Mouse (Mus musculus): ENCODE measurements around the gene AC131692.1. TPM values are rescaled to one million over a fixed set of nuclear protein-coding genes. Genes with fewer than 3 reads are reported as not detected.
"Not testable (repeated sequence)": the region's sequence is repeated elsewhere in the genome, so short reads cannot be mapped to it uniquely, and the experiment has no call there.

Gene AC131692.1
- total RNA-seq, 2 experiments from 2014 or later: not detected

DNA sequence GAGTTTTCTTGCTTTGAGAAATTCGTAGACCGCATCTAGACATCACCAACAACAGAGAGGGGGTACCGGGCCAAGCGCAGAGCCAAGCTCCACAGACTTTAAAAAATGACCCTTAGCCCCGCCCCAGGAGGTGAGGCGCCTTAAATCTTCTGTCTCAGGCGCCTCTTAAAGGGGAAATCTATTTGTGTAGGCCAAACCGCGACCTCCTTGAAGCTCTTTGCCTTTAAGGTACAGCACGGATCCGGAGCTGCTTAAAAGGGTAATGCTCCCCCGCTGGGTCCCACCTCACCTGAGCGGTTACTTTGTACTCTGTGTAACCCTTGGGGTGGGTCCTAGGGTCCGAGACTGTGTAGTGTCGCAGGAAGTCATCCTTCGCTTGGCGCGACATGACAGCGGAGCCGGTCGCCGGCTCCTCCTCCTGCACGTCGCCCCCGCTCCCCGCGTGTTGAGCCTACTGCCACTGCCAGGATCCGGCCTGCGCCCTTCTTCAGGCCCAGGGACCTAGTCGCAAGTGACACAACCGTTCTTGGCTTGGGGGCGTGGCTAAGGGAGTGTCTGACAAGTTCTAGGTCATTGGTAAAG lies 33.6 kb downstream of the AC131692.1 start, which contains the start of gene Snx15:
Gene Snx15, minus strand, starts transcription at position 545 of the 582 bp plus-strand sequence.
- Histone ChIP-seq H3K4me3 (peak within 1 kb of the TSS; percentile 87), H3K27ac (peak within 1 kb of the TSS; percentile 99)
- TF ChIP-seq CTCF (IDR thresholded peaks at IDR 0.05): no peak
- DNase-seq: peak; percentile 97
- intact Hi-C loops (cut with DNase I): loop anchor here (2.0 to 10.0 kb wide), 2 partner anchors 163 to 207 kb away; partner anchors contain the start of genes Men1 and Pola2

GRCm38 (mm10) chr19:6130414-6131128 lies 36.4 kb downstream of the AC131692.1 start:
- H3K4me3 ChIP-seq; intact Hi-C loops (cut with DNase I); DNase-seq; H3K27ac ChIP-seq: not testable (repeated sequence)

- TF ChIP-seq CTCF (IDR thresholded peaks at IDR 0.05): no peak
- intact Hi-C loops (cut with DNase I): no loop called here
- DNase-seq: no peak
Measured at GRCm38 (mm10) chr19:6132171-6132827, 38.1 kb downstream of the AC131692.1 start.

DNA sequence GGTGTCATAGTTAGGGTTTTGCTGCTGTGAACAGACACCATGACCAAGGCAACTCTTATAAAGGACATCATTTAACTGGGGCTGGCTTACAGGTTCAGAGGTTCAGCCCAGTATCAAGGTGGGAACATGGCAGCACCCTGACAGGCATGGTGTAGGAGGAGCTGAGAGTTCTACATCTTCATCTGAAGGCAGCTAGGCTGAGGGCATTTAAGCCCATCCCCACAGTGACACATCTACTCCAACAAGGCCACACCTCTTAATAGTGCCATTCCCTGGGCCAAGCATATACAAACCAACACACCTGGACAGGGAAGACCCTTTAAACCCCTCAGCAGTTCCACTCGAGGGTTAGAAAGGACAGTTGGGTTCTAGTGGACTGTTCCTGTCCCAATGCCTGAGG lies 39.0 kb downstream of the AC131692.1 start:
- intact Hi-C loops (cut with DNase I); DNase-seq; H3K4me3 ChIP-seq; H3K27ac ChIP-seq: not testable (repeated sequence)

More at GRCm38 (mm10) chr19:6132171-6132827, 38.1 kb downstream of the AC131692.1 start:
- H3K4me3 ChIP-seq: no peak overlapping the region
- H3K27ac ChIP-seq: no peak overlapping the region

GRCm38 (mm10) chr19:6136397-6136796 lies 42.2 kb downstream of the AC131692.1 start:
- intact Hi-C loops (cut with DNase I): no loop called here
- no peak overlapping the region for H3K27ac ChIP-seq

DNA sequence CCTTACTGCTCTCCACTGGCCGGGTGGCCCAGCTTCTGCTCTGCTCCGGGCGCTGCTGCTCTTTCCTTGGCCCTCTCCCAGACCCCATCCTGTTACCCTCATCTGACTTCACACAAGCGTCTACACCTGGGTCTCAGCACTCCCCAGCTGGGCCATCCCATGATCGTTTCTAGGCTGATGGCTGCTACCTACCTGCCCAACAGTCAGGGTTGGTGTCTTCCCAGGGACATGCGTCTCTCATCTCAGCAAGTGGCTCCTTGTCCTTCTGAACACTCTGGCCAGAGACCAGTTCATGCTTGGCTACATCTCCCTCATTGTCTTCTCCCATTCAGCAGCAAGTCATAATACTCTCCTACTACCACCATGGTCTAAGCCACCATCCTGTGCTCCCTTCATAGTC lies 45.5 kb downstream of the AC131692.1 start:
- DNase-seq: no peak
- intact Hi-C loops (cut with DNase I): loop anchor here (2.0 kb wide), 1 partner anchor 95 kb away; the partner anchor contains the start of gene Ppp2r5b
- TF ChIP-seq CTCF (IDR thresholded peaks at IDR 0.05): no peak
- peak overlapping the region; percentile 97 for H3K27ac ChIP-seq
- peak overlapping the region; percentile 97 for H3K4me3 ChIP-seq

More at GRCm38 (mm10) chr19:6136397-6136796, 42.2 kb downstream of the AC131692.1 start:
- DNase-seq: no peak
- H3K4me3 ChIP-seq: no peak overlapping the region
- no peak for TF ChIP-seq CTCF (IDR thresholded peaks at IDR 0.05)

DNA sequence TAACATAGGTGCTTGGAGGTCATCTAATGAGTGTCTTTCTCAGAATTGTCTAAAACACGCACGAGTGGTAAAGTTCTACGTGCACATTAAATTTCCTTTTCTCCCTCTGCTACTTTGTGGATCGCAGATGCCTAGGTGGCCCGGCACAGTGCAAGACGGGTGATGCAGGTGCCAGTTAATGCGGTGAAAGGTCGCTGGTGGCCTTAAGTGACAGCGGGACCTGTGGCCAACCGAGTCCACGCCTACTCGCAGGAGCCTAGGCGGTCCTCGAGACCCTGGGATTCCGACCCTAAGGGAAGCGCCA lies 46.1 kb downstream of the AC131692.1 start:
- DNase-seq: no peak
- TF ChIP-seq CTCF (IDR thresholded peaks at IDR 0.05): no peak
- peak overlapping the region; percentile 97 for H3K27ac ChIP-seq
- intact Hi-C loops (cut with DNase I): loop anchor here (2.0 kb wide), 1 partner anchor 94 kb away; the partner anchor contains the start of gene Ppp2r5b
- H3K4me3 ChIP-seq: peak overlapping the region; percentile 97

- Histone ChIP-seq H3K27ac (peak within 1 kb of the TSS; percentile 97), H3K4me3 (peak within 1 kb of the TSS; percentile 97)
- intact Hi-C loops (cut with DNase I): loop anchor here (2.0 kb wide), 1 partner anchor 94 kb away; the partner anchor contains the start of gene Ppp2r5b
- peak; percentile 69 for TF ChIP-seq CTCF (IDR thresholded peaks at IDR 0.05)
- peak; percentile 95 for DNase-seq
Measured at GRCm38 (mm10) chr19:6140678-6141393, 46.6 kb downstream of the AC131692.1 start, which contains the start of gene Batf2. Batf2 (plus strand) TSS chr19:6140983.

DNA sequence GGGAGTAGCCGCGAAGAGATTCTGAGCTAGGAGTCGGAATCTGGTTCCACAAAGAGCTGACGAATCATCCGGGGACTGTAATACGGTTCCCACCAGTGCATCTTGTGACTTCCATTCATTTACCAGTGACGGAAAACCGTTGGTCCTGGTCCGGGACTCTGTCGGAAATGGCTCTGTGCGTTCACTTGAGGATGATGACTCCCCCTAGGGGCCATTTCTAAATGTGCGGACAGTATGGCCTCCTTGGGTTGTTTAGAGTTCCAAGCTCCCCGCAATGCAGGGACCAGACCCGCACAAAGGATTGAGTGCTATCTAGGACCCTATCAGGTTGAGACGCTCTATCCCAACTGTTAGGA lies 47.2 kb downstream of the AC131692.1 start, which contains the start of gene Arl2:
Gene Arl2, minus strand, starts transcription at position 155 of the 356 bp plus-strand sequence.
- TF ChIP-seq CTCF (IDR thresholded peaks at IDR 0.05): peak; percentile 32; the same call in 1 of the 2 replicates
- peak within 1 kb of the TSS; percentile 97 for H3K4me3 ChIP-seq
- intact Hi-C loops (cut with DNase I): loop anchor here (2.0 kb wide), 1 partner anchor 93 kb away; the partner anchor contains the start of gene Ppp2r5b
- H3K27ac ChIP-seq: peak within 1 kb of the TSS; percentile 97
- peak; percentile 74 for DNase-seq

DNA sequence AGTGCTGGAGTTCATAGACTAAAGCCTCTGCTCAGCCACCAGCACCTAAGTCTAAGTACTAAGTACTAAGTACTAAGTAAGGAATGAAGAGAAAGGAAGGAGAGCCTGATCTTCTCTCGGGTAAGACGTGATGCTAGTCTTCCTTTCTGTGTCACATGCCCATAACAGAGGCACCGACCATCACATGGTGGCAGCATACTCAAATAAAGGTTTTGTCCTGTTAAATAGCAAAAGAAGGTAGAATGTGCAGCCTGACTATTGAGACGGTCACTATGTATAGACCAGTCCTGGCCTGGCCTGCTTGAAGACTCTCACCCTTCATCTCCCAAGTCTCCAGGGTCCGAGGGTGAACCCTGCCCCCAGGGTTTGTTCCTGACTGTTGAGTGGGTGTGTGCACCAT lies 50.6 kb downstream of the AC131692.1 start:
- no peak overlapping the region for H3K27ac ChIP-seq
- no peak for DNase-seq
- no peak overlapping the region for H3K4me3 ChIP-seq
- intact Hi-C loops (cut with DNase I): no loop called here
- TF ChIP-seq CTCF (IDR thresholded peaks at IDR 0.05): no peak

Small RNA genes within 50 kb of the gene (microRNA-seq; reads per million reads assigned to microRNA genes)
- gene Mir6988: not detected

Other genes starting within 250 kb of the AC131692.1 start
- gene Frmd8, start 219.1 kb upstream of the AC131692.1 start, total RNA-seq (2021): 1 to 10 TPM; 3.4 to 4.0 TPM
- gene Slc25a45, start 216.6 kb upstream of the AC131692.1 start, total RNA-seq (2021): under 1 TPM; 0.79 to 0.84 TPM
- under 1 TPM; 0.10 to 0.20 TPM for gene Tigd3, start 200.3 kb upstream of the AC131692.1 start, total RNA-seq (2021)
- gene Dpf2, start 181.4 kb upstream of the AC131692.1 start, total RNA-seq (2021): 10 to 100 TPM; 87.8 to 88.4 TPM
- gene Cdc42ep2, start 169.6 kb upstream of the AC131692.1 start, total RNA-seq (2021): 10 to 100 TPM in 1 of 2 experiments, 1 to 10 TPM in 1; 8.2 to 14.3 TPM
- 1 to 10 TPM; 8.9 to 9.2 TPM for gene Pola2, start 130.2 kb upstream of the AC131692.1 start, total RNA-seq (2021)
- gene Slc22a20, start 108.3 kb upstream of the AC131692.1 start, total RNA-seq (2021): not detected
- gene Capn1, start 78.5 kb upstream of the AC131692.1 start, total RNA-seq (2021): 10 to 100 TPM; 87.0 to 93.7 TPM
- 10 to 100 TPM; 17.1 to 20.6 TPM for gene Syvn1, start 47.8 kb upstream of the AC131692.1 start, total RNA-seq (2021)
- 10 to 100 TPM; 24.6 to 30.9 TPM for gene Mrpl49, start 36.6 kb upstream of the AC131692.1 start, total RNA-seq (2021)
- 100 to 1,000 TPM; 410 to 473 TPM for gene Fau, start 36.6 kb upstream of the AC131692.1 start, total RNA-seq (2021)
- gene Znhit2, start 33.2 kb upstream of the AC131692.1 start, total RNA-seq (2021): 1 to 10 TPM; 8.3 to 8.5 TPM
- gene Tm7sf2, start 26.0 kb upstream of the AC131692.1 start, total RNA-seq (2021): 1 to 10 TPM; 4.6 TPM
- 10 to 100 TPM; 20.6 to 23.9 TPM for gene Vps51, start 17.2 kb upstream of the AC131692.1 start, total RNA-seq (2021)
- gene Tmem262, start 14.4 kb upstream of the AC131692.1 start, total RNA-seq (2021): not detected
- gene Gm28374, start 12.2 kb upstream of the AC131692.1 start, total RNA-seq (2021): not detected
- 10 to 100 TPM; 11.2 to 13.1 TPM for gene Zfpl1, start 9.5 kb upstream of the AC131692.1 start, total RNA-seq (2021)
- not detected for gene Cdca5, start 9.4 kb upstream of the AC131692.1 start, total RNA-seq (2021)
- gene Naaladl1, start 11.4 kb downstream of the AC131692.1 start, total RNA-seq (2021): not detected
- gene Sac3d1, start 24.2 kb downstream of the AC131692.1 start, total RNA-seq (2021): 1 to 10 TPM; 9.2 to 9.3 TPM
- gene Snx15, start 33.9 kb downstream of the AC131692.1 start, total RNA-seq (2021): 10 to 100 TPM in 1 of 2 experiments, 1 to 10 TPM in 1; 9.0 to 10.0 TPM
- under 1 TPM; 0.23 to 0.75 TPM for gene Batf2, start 46.6 kb downstream of the AC131692.1 start, total RNA-seq (2021)
- gene Arl2, start 47.1 kb downstream of the AC131692.1 start, total RNA-seq (2021): 10 to 100 TPM; 57.5 to 70.8 TPM
- not detected for gene Majin, start 90.0 kb downstream of the AC131692.1 start, total RNA-seq (2021)
- not detected for gene Gpha2, start 132.0 kb downstream of the AC131692.1 start, total RNA-seq (2021)
- 10 to 100 TPM; 35.6 to 37.7 TPM for gene Ppp2r5b, start 141.5 kb downstream of the AC131692.1 start, total RNA-seq (2021)
- 10 to 100 TPM; 18.4 to 19.0 TPM for gene Atg2a, start 147.2 kb downstream of the AC131692.1 start, total RNA-seq (2021)
- 10 to 100 TPM; 28.4 to 32.3 TPM for gene Ehd1, start 182.3 kb downstream of the AC131692.1 start, total RNA-seq (2021)
- gene Cdc42bpg, start 212.0 kb downstream of the AC131692.1 start, total RNA-seq (2021): 1 to 10 TPM; 6.0 to 6.4 TPM
- 1 to 10 TPM; 7.0 to 7.8 TPM for gene Men1, start 240.6 kb downstream of the AC131692.1 start, total RNA-seq (2021)
- gene Map4k2, start 246.7 kb downstream of the AC131692.1 start, total RNA-seq (2021): 10 to 100 TPM; 13.1 to 14.2 TPM

Measured in gastrocnemius, adult 2 months (tissue).